Mouse (Mus musculus): ENCODE results near the gene Sox2.
A peak's percentile ranks its signal among the peaks of the same experiment; 100 is the strongest.

Sox2 gene

DNA sequence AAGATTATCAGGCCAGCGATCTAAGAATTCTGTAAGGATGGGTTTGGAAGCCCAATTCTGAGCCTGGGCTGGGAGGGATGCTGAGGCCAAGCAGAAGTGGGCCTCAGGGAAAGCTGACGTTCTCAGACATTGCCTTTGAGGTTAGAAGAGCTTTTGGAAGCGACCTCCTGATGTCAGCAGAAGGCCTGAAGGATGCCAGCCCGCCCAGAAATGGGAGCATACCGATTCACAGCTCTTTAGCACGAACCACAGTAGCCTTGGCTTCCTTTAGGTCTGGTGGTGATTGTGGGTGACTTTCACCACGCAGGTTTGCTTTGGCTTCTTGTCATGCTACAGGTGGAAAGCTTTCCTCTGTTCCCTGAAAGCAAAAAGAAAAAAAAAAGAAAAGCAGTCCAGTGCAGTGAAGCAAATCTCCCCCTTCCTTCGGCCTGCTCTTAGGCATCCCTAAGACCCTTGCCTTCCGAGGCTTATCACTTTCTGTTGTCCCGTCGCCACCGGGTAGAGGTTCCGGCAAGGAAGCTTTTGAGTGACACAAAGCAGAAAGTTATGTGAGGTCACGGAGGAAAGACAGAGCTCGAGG is 6.6 kb upstream of the Sox2 start:
- DNase-seq (ENCODE audit: low read depth, low spot score): no peak

DNA sequence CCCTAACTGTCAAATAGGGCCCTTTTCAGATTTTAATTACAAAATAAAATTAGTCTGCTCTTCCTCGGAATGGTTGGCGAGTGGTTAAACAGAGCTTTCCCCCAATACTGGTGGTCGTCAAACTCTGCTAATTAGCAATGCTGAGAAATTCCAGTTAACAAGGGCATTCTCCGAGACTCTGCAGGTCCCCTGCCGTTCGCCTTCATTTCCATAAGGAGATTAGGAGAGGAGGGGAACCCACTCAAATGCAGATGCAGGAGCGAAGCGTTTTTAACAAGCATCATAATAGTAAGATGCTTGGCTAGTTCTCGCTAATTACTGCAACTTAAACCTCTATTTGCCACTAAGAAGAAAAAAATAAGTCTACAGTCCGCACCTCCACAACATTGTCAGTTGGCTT is 4.0 kb upstream of the Sox2 start:
- peak; percentile 78 for DNase-seq (ENCODE audit: low read depth, low spot score)

DNA sequence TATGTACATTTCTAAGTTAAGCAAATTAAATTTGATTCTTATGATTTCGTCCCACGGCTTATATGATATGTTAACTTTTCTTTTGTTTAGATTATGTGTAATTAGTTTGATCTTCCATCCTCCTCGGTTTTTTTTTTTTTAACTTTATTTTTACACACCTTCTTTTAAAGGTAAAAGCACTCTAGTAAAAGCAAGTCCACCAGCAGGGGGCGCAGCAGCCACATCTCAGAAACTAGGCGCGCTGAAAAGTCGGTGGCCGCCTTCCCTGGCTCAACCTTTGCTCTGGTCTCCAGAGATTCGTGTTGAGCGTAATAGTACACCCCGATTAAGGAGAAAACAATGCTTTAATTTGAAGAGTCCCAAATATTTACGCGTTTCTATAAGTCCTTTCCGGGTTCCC is 2.5 kb upstream of the Sox2 start:
- DNase-seq (ENCODE audit: low read depth, low spot score): peak; percentile 89

DNA sequence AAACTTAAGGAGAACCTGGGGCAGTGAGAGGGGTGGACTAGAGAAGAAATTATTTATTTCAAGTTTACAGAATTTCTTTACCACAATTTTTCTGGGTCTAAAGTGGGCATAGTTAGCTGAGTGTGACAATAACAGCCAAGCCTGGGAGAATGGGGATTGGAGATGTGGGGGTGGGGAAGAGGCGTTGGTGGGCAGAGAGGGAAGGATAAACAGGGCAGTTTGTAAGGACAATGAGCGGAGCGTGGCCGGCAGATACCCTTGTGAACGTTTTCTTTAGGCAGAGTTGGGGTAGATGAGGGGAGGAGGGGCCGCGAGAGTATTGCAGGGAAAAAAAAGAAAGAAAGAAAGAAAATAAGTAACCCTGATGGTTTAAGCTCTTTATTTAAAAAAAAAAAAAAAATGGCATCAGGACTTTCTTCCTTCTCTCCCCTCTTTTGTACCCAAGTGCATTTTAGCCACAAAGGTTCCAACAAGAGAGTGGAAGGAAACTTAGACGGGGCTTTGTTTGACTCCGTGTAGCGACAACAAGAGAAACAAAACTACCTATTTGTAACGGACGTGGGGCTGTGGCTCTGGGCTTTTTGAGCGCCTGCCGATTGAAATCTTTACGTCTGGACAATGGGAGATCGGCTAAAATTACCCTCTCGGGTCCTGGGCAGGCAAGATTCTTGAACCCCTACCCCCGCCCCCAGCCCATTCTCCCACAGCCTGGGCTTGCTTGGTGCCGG is 1.9 kb upstream of the Sox2 start:
- DNase-seq (ENCODE audit: low read depth, low spot score): peak; percentile 59

DNA sequence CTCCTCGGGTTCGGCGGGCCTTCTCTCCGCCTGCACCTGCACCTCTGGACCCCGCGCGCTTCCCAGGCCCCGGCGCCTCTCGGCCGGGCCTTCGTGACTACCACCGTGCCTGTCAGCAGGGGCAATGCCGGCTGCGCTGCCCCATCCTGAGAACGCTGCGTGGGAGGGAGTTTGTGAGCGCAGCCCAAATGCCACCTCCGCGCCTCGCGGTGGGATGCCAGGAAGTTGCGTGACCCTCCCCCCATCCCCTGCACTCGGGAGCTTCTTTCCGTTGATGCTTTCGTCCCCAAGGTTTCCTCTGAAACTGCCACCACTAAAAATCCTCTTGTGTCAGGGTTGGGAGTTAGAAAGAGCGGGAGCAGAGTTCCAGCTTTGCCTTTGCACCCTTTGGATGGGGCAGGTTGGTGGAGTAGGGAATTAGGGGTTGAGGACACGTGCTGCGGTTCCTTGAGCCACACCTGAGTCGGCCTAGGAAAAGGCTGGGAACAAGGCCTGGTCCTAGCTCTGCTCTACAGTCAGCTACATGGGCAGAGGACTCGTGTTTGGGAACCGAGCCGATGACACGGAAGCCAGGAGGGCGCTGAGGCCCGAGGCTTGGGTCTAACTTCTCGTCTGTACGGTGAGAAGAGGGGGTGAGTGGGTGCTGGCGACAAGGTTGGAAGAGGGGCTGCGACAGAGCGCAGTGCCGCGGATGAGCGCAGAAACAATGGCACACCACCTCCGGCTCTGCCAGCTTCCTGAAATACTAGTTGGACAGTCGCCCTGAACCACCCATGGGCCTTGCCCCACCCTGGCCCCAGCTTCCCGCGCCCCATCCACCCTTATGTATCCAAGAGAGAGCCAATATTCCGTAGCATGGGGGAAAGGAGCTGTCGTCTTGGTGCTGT is 1.1 kb upstream of the Sox2 start:
- DNase-seq (ENCODE audit: low read depth, low spot score): peak; percentile 87

DNA sequence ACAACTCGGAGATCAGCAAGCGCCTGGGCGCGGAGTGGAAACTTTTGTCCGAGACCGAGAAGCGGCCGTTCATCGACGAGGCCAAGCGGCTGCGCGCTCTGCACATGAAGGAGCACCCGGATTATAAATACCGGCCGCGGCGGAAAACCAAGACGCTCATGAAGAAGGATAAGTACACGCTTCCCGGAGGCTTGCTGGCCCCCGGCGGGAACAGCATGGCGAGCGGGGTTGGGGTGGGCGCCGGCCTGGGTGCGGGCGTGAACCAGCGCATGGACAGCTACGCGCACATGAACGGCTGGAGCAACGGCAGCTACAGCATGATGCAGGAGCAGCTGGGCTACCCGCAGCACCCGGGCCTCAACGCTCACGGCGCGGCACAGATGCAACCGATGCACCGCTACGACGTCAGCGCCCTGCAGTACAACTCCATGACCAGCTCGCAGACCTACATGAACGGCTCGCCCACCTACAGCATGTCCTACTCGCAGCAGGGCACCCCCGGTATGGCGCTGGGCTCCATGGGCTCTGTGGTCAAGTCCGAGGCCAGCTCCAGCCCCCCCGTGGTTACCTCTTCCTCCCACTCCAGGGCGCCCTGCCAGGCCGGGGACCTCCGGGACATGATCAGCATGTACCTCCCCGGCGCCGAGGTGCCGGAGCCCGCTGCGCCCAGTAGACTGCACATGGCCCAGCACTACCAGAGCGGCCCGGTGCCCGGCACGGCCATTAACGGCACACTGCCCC is 586 bp downstream of the Sox2 start:
- DNase-seq (ENCODE audit: low read depth, low spot score): peak; percentile 78

DNA sequence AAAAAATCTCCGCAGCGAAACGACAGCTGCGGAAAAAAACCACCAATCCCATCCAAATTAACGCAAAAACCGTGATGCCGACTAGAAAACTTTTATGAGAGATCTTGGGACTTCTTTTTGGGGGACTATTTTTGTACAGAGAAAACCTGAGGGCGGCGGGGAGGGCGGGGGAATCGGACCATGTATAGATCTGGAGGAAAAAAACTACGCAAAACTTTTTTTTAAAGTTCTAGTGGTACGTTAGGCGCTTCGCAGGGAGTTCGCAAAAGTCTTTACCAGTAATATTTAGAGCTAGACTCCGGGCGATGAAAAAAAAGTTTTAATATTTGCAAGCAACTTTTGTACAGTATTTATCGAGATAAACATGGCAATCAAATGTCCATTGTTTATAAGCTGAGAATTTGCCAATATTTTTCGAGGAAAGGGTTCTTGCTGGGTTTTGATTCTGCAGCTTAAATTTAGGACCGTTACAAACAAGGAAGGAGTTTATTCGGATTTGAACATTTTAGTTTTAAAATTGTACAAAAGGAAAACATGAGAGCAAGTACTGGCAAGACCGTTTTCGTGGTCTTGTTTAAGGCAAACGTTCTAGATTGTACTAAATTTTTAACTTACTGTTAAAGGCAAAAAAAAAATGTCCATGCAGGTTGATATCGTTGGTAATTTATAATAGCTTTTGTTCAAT is 1.4 kb downstream of the Sox2 start:
- peak; percentile 55 for DNase-seq (ENCODE audit: low read depth, low spot score)

DNA sequence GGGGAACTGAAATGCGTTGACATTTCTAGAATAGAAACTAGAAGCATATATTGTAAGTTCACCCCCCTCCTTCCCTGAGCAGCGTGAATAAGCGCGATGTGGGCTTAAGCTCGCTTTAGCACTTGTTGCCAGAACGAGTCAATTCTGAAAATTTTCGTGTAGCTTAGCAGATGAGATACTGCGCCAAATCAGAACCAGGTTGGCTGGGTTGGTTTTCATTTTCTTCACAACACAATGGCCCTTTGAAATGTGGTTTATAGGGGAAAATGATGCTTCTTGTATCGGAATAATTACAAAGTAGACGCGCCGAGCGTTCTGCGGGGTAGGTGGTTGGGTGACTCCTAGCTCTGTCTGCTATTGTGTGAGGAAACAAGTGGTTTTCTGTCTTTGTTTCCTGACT is 2.4 kb downstream of the Sox2 start:
- DNase-seq (ENCODE audit: low read depth, low spot score): peak; percentile 59

DNA sequence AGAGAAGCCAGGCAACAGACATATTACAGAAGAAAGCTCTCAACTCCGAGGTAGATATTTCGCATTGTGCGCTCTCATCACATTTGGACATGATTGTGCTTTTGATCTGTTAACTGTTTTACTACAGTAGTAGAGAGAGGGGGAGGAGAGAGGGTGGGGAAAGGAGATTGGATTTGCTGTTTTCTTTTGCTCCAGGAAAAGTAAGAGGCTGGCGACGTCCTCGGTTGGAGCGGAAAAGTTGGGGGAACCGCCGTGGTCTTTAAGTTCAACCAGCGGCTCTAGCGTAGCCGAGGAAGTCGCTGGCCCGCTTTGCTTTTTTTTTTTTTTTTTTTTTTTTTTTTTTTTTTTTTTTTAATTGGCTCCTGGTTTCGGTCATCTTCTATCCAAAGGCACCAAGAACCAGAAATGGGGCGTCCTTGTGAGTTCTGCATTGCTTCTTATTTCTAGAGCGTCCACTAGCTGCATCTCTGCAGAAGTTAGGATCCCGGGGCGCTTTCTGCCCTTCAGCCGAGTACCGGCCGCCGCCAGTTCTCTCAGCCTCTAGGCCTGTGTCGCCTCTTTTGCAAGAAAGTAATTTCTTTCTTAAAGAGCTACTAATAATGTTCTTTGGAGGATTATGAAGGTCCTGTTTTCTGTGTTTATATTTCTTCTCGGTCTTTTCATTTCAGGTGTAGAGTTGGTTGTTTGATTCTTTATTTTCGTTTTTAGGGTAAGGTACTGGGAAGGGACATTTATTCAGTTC is 3.2 kb downstream of the Sox2 start:
- DNase-seq (ENCODE audit: low read depth, low spot score): peak; percentile 86

DNA sequence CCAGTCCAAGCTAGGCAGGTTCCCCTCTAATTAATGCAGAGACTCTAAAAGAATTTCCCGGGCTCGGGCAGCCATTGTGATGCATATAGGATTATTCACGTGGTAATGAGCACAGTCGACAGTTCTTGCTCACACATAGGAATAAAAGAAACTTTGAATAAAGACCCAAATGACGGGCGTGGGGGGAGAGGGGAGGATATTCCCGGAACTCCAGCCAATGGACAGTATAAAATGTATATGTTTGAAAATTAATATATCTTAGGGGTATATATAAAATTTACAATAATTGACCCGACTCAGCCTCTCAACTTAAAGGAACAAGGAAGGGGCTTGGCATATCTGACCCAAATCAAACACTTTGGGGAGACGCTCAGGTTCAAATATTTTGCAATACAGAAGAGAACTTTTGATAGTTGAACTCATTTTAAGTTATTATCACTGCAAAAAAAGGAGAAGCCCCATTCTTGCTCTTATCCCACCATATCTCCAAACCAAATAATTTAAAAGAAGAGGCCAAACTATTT is 3.8 kb downstream of the Sox2 start:
- peak; percentile 97 for DNase-seq (ENCODE audit: low read depth, low spot score)

DNA sequence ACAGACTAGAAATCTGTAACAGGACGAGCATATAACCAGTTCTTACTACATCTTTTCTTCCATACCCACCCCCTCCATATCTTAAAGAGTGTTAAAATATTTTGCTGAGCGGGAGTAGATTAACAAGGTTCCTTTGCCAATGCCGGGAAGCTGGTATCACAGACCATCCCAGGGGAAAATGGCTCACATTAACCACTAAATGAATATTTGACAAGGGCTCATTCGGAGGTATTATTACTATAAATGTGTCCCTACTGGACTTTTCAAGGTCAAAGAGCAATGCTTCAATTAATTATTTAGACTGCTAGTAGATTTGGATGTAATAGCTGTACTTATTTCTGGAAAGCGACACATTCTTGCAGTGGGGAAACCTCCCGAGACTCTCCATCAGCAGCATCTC is 4.6 kb downstream of the Sox2 start:
- no peak for DNase-seq (ENCODE audit: low read depth, low spot score)

DNA sequence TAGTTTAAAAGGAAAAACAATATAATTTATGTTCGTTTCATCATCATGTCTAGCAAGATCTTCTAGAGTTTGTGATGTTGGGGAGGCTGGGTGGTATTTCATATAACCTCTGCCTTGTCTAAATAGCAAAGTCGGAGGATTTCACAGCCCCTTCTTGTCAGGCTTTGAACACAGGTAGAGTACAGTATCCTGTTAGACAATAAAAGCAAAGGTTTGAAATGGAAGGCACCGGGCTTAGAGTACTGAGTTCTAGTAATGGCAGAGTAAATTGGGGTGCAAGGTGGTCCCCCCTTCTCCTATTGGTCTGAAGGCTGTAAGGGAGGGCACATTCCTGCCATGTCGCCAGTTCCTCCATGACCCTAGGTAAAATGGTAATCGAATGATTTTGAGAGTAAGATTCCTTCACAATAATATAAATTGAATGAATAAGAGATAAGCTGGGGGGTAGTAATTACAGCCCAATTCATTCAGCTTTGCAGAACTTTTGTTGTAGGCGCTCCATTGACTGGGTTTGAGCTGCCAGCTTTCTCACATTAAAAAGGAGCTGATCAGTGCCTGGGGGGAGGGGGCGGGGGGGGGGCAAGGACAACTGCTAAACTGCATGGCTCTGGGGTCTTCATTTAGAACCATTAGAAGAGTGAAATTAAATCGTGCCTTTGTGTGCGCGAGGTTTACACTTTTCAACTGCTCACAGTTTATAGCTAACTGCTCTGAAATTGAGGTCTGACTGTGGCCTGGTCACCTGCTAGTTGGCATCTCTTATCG is 5.3 kb downstream of the Sox2 start:
- DNase-seq (ENCODE audit: low read depth, low spot score): no peak

DNA sequence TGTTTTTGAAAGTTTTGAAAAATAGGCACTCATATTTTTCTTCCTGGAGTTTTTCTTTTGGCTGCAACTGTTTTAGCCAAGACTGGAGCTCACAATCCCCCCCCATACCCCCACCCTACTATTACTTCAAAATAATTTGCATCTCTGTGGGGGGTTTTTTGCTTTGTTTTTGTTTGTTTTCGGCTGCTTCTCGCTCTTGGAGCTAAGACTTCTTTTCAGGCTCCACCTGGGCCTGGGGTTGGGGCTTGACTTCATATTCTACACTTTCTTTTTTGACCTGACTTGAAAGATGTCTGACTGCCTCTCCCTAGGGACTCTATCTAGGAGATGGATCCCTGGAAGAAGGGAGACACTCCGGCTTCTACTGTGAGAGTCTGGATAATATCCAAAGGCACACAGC is 5.9 kb downstream of the Sox2 start:
- DNase-seq (ENCODE audit: low read depth, low spot score): no peak

DNA sequence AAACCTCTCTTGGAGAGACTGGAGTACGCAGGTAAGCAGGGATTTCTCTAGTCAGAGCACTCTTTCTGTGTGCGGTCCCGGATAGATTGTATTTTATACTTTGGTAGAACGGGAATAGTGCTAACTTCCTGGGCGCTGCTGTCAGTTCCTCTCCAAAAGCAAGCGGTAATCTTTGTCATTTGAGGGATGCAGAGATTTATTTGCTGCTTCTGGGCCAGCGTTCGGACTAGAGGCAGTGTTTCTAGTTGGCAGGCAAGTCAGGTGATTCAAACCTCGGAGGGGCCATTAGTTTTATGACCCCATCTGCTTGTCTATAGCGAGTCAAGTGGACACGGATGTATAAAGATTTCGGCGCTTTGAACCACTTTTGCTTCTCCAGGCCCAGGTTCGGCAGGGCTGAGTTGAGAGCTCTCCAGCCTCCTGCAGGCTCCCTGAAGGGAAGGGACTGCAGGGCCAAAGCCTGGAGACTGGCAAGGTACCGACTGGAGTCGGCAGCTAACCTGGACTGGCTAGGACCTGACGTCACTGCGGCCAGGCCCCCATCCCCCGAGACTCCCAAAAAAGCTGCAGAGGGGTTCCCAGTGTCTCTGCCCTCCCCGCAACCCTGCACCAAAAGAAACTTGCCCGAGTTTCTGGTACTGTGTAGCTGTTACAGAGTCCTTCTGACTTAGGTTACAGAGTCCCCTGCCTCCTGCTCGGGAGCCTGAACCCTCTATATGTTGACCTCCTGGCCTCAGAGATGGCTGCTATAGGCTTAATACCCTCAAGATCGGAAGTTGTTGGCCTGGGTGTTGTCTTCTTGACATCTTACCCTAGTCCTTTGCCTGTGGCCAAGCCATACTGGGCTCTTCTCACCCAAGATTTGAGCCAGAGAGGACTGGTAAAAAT is 6.9 kb downstream of the Sox2 start:
- no peak for DNase-seq (ENCODE audit: low read depth, low spot score)

DNA sequence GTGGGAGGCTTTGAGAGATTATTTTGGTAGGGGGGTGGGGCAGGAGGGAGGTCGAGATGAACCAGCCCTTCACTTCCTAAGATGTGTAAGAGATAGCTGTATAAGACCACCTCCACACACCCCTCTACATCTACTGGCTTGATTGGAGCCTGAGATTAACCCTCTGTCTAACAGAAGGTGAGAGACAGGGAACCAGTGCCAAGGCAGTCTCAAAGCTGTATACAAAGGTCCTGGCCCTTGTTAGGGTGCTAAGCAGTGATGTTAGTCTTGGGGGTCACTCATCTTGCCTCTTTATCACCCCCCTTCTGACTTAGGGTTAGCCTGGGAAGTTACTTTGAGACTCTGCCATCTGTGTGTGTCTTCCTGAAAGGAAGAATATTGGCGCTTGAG is 7.5 kb downstream of the Sox2 start:
- no peak for DNase-seq (ENCODE audit: low read depth, low spot score)

DNA sequence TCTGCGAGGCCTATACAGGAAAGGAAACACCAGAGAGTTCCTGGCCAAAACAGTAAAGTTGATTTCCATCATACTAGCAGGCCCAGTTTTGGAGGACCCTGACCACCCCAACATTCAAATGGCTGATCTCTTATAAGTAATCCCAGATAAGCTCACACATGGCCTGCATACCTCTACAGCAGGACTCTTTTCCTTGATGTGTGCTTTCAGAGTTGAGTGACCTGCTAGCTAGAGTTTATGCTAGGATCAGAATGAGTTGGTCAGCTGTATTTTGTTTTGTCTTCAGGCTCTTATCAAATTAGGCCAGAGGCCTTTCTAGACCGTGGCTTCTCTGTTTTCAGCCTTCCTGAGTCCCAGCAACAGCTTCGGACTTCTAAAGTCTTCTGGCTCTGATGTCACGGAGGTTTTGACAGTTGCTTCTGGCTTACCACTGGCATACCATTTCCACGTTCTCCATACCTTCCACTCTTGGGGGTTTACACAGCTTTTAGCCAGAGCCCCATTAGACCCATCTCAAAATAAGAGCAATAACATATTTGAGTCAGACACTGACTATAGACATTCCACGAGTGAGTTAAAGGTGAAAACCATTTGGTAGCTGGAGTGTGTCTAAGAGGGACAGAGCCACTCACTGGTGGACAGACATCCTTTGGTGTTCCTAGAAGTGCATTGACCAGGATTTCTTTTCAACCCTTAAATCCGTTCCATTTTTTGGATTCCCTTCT is 8.2 kb downstream of the Sox2 start:
- no peak for DNase-seq (ENCODE audit: low read depth, low spot score)

DNA sequence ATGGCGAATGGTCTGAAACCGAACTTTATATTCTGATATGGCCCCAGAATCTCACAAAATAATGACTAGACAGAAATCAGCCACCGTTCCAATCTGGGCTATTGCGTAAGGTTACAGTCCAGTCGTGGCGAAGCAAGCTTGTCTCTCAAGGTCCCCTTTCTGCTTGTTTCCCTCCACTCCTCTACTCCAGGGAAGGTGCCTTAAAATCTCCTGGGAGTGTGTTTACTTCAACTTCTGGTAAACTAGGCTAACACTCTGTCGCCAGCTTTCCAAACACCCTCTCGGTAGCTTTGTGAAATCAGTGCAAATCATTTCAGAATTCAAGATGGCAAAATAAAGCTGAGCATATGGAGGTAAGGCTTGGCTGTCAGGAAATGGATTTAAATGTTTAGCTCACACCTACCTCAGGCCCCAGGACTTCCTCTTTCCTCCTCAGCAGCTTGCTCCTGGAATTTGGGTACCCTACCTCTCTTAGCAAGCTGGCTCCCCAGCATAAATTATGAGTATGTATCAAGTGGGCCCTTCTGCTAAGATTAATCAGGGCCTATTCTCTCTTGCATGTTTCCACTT is 8.8 kb downstream of the Sox2 start:
- no peak for DNase-seq (ENCODE audit: low read depth, low spot score)

DNA sequence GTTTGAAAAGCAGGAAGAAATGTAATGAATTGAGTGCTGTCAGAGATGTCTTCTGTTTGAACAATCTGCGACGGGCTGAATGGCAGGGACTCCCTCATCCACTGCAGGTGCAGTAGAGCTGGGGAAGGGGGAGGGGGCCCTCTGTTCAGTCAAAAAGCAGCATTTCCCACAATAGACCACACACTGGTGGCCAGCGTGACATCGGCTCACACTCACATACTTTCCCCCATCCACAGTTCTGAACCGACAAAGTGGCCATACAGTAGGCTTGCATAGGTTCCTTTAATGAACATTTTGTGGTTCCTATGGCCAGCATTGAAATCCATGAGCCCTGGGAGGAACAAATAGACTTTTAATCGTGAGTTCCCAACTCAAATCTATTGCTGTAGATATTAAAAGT is 9.7 kb downstream of the Sox2 start:
- DNase-seq (ENCODE audit: low read depth, low spot score): no peak
